Mouse (Mus musculus) cortical plate, adult 2 months (tissue): ENCODE data around the gene Zfp990. TPM values are rescaled to one million over a fixed set of nuclear protein-coding genes. Genes with fewer than 3 reads are reported as not detected.
"Not testable (repeated sequence)": the region's sequence is repeated elsewhere in the genome, so short reads cannot be mapped to it uniquely, and the experiment has no call there.

ENCODE experiments used
- H3K27ac ChIP-seq: fragments of 200-500 bp; 2 replicates; pipeline ENCODE4 v1.5.1; 2012; ENCODE audit warnings: low read length, control low read depth, inconsistent platforms; ENCODE audit not compliant: insufficient read depth
- H3K4me1 ChIP-seq: fragments of 200-500 bp; 2 replicates; pipeline ENCODE4 v1.6.1; 2011; ENCODE audit warnings: low read length; ENCODE audit not compliant: control insufficient read depth, insufficient read depth
- H3K4me3 ChIP-seq: fragments of 200-500 bp; 2 replicates; pipeline ENCODE4 v1.5.1; 2011; ENCODE audit warnings: mild to moderate bottlenecking, low read length, control low read depth; ENCODE audit not compliant: insufficient read depth
- CTCF ChIP-seq: fragments of 200-500 bp; IDR thresholded peaks from 2 replicates; pipeline ENCODE4 v1.5.1; 2011; ENCODE audit warnings: mild to moderate bottlenecking, control low read depth, low read length; ENCODE audit not compliant: insufficient read depth; ENCODE audit errors: extremely low read depth
- POLR2A ChIP-seq: fragments of 200-500 bp; IDR thresholded peaks from 2 replicates; pipeline ENCODE4 v1.6.1; 2011; ENCODE audit warnings: mild to moderate bottlenecking, low read length, control low read depth; ENCODE audit not compliant: insufficient read depth; ENCODE audit errors: extremely low read depth
- polyA plus RNA-seq: library from polyadenylated mRNA; depleted of rRNA; stranded (reverse); fragments of >200 nt; gene quantifications from 2 replicates; pipeline ENCODE4 v1.2.3, GENCODE M21; 2012; rRNA removed

Gene Zfp990
- polyA plus RNA-seq, 1 experiment = not detected

DNA sequence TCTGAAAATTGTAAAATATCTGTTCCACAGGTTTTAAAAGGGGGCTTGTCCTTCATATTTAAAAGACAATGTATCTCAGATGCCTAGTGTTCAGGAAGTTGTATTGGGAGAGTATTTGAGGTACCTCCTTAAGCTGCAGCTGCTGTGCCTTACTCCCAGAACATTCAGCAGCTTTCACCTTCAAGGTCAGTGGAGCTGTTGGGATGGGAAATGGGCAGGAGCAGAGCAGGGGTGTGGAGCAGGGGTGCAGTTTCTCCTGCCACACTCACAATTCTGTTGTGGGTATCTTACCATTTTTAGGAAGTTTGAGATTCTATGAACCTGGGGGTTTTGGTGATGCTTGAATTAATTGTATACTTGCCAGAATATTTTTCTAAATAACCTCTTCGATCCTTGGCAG, 46.1 kb downstream of the Zfp990 start:
- Histone ChIP-seq H3K4me1 (no peaks in the 10 kb centered on the region), H3K27ac (no peak overlapping the region), H3K4me3 (no peak overlapping the region)
- TF ChIP-seq CTCF = no peak
- TF ChIP-seq POLR2A = no peak

GRCm38 (mm10) chr4:145559505-145560099, 49.0 kb downstream of the Zfp990 start:
- Histone ChIP-seq H3K4me3 (no peak overlapping the region), H3K4me1 (no peaks in the 10 kb centered on the region), H3K27ac (no peak overlapping the region)
- TF ChIP-seq CTCF (no peak), POLR2A (no peak)

- TF ChIP-seq CTCF = no peak
- TF ChIP-seq POLR2A = no peak
These were observed 53.7 kb downstream of the Zfp990 start for GRCm38 (mm10) chr4:145564111-145564821.

DNA sequence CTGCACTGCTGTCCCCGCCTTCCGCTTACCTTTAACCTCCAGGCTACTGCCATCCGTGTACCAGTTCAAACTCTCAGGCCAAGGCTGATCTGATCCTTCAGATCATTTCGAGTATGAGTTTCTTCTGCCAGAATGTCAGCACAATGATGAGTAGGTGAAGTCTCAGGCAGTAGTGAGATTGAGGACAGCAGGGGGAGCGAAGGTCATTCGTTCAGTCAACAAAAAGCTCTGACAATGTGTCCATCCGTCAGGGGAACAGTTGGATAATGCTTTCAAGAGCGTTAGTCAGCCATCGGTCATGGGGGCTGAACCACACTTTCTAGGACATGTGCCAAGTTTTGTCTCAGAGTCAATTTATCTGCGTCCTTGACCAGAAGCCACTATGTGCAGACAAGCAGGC, 59.9 kb downstream of the Zfp990 start:
- H3K4me1 ChIP-seq, H3K4me3 ChIP-seq, H3K27ac ChIP-seq: not testable (repeated sequence)

More at GRCm38 (mm10) chr4:145564111-145564821, 53.7 kb downstream of the Zfp990 start:
- H3K4me3 ChIP-seq = no peak overlapping the region
- H3K4me1 ChIP-seq = no peaks in the 10 kb centered on the region
- H3K27ac ChIP-seq = no peak overlapping the region

GRCm38 (mm10) chr4:145576623-145577022, 66.1 kb downstream of the Zfp990 start:
- H3K4me3 ChIP-seq, H3K4me1 ChIP-seq, H3K27ac ChIP-seq: not testable (repeated sequence)

DNA sequence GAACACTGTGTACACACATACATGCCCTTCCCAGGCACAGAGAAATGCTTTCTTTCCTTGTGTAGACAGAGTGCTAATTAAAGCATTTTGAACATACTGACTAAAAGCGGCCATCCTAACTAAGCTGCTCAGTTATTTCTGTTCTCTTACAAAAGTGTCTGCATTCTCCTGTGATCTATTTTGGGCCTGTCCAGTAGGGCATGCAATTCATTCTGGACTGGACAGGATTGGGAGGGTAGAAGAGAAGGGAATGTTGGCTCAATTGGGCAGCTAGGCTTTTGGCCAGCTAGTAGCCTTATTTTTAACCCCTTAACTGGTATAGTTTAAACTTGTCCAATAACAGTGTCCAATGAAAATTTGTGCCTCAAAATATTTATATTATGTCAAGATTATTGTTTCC, 69.8 kb downstream of the Zfp990 start:
- not testable (repeated sequence) for H3K4me3 ChIP-seq, H3K4me1 ChIP-seq, H3K27ac ChIP-seq

GRCm38 (mm10) chr4:145585078-145585477, 74.5 kb downstream of the Zfp990 start, which contains the start of gene Gm13212:
TSS of gene Gm13212 (plus strand) at chr4:145585166.
- not testable (repeated sequence) for H3K4me3 ChIP-seq, H3K4me1 ChIP-seq, H3K27ac ChIP-seq

GRCm38 (mm10) chr4:145586046-145586445, 75.5 kb downstream of the Zfp990 start:
- not testable (repeated sequence) for H3K4me1 ChIP-seq, H3K27ac ChIP-seq, H3K4me3 ChIP-seq

Other genes starting within 250 kb of the Zfp990 start
- 0.94 and 1.3 TPM in 2 replicates for gene Tnfrsf8, start 195.6 kb upstream of the Zfp990 start, polyA plus RNA-seq
- 0.08 and 0.17 TPM in 2 replicates for gene Gm13212, start 74.4 kb downstream of the Zfp990 start, polyA plus RNA-seq
- gene Zfp980, start 159.9 kb downstream of the Zfp990 start, polyA plus RNA-seq = not detected in 2 replicates